Mouse (Mus musculus) E14TG2a.4 (cell line): ENCODE data around the gene Ciapin1.

ENCODE experiments used
- CTCF ChIP-seq: conservative IDR thresholded peaks from 2 replicates; pipeline ENCODE4 v1.5.1; 2014; ENCODE audit warnings: low read length
- POU5F1 ChIP-seq: IDR thresholded peaks from 2 replicates; pipeline ENCODE4 v1.6.1; 2014; ENCODE audit warnings: low read length, borderline replicate concordance

DNA sequence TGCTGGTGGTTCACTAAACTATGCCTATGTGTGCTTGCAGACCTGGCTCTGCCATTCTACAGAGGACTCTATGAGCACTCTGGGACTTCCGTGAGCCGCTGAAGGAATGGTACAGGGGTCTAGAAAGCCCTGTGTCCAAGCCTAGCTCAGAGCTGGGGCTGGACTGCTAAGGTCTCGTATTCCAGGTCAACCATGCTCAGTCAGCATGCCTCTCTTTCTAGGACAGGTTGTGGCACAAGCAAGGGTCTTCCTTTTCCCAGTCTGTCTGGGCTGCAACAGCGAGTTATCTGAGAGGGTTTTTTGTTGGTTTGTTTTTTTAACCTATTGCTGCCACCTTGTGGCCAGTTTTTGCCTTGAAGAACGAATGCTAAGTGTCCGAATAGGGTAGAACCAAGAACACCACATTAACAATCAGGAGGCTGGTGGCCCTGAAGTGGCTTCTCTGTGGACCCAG, 25.5 kb downstream of the Ciapin1 start:
- TF ChIP-seq CTCF (peak; percentile 60), POU5F1 (no peak)
